In the genomic region with DNA sequence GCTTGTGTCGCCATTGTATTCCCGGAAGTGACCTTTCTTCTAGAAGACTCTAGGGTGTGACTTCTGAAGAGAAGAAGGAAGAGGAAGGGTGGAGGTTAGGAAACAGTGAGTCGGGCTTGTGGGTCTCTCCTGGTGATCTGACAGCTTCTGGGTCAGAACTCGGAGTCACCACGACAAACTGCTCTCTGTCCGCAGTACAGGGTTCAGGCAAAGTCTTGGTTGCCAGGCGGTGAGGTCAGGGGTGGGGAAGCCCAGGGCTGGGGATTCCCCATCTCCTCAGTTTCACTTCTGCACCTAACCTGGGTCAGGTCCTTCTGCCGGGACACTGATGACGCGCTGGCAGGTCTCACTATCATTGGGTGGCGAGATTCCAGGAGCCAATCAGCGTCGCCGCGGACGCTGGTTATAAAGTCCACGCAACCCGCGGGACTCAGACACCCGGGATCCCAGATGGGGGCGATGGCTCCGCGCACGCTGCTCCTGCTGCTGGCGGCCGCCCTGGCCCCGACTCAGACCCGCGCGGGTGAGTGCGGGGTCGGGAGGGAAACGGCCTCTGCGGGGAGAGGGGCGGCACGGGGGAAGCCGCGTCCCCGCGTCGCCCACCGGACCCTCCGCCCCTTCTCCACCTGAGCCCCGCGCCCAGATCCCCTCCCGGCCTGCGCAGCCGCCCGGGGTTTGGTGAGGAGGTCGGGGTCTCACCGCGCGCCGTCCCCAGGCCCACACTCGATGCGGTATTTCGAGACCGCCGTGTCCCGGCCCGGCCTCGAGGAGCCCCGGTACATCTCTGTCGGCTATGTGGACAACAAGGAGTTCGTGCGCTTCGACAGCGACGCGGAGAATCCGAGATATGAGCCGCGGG, we compare ENCODE assay signal across 8 mouse cellular contexts. TPM values are rescaled to one million over a fixed set of nuclear protein-coding genes. Genes with fewer than 3 reads are reported as not detected.
DNase-seq lines count a peak whose midpoint lies in the region; ATAC-seq and TF ChIP-seq lines count a peak whose summit lies in the region.

A gene (plus strand): TSS at position 67 of the 859 bp plus-strand sequence.

- DNase-seq in brain, embryonic 18.5 days (ENCODE audit: low read depth, low spot score), result peak; percentile 67
- DNase-seq in kidney, postnatal 10 days, result peak; percentile 99
- peak; percentile 100 for DNase-seq in natural killer cell, adult 2 months (ENCODE audit: low spot score in 2 of 2)

- no peak for TF ChIP-seq CTCF in C2C12 (IDR thresholded peaks at IDR 0.05; ENCODE audit: control insufficient read depth, insufficient read depth, insufficient read length)

- H3K4me1 ChIP-seq in heart, embryonic 13.5 days, result peaks cover 9% of the 10 kb centered on the region; the same call in 1 of the 2 replicates
- H3K4me1 ChIP-seq in liver, embryonic 12.5 days, result peaks cover 32% of the 10 kb centered on the region
- H3K4me1 ChIP-seq in stomach, embryonic 15.5 days, result peaks cover 5% of the 10 kb centered on the region; the same call in 1 of the 2 replicates

- no peaks in the 10 kb centered on the region for H3K36me3 ChIP-seq in C2C12 (ENCODE audit: control insufficient read depth, insufficient read depth)
- H3K36me3 ChIP-seq in heart, embryonic 13.5 days, result no peaks in the 10 kb centered on the region
- peaks cover 6% of the 10 kb centered on the region; the same call in 1 of the 2 replicates for H3K36me3 ChIP-seq in liver, embryonic 12.5 days
- no peaks in the 10 kb centered on the region for H3K36me3 ChIP-seq in stomach, embryonic 15.5 days

- H3K4me2 ChIP-seq in heart, embryonic 13.5 days, result peak within 1 kb of the TSS; percentile 100
- H3K4me2 ChIP-seq in liver, embryonic 12.5 days, result peak within 1 kb of the TSS; percentile 100
- peak within 1 kb of the TSS; percentile 99 for H3K4me2 ChIP-seq in stomach, embryonic 15.5 days

- WGBS in heart, embryonic 13.5 days, result 1% methylated on average over 73 of the region's 73 CpGs
- WGBS in liver, embryonic 12.5 days (ENCODE audit: insufficient replicate concordance), result under 1% methylated on average over 73 of the region's 73 CpGs
- 1% methylated on average over 70 of the region's 73 CpGs for WGBS in stomach, embryonic 15.5 days

- H3K9ac ChIP-seq in heart, embryonic 13.5 days, result peak within 1 kb of the TSS; percentile 80
- peak within 1 kb of the TSS; percentile 90 for H3K9ac ChIP-seq in liver, embryonic 12.5 days
- H3K9ac ChIP-seq in stomach, embryonic 15.5 days, result peak within 1 kb of the TSS; percentile 75

- H3ac ChIP-seq in C2C12 (ENCODE audit: control insufficient read depth, insufficient read length, low read depth), result peak within 1 kb of the TSS; percentile 48

- no peaks in the 10 kb centered on the region for H3K9me3 ChIP-seq in heart, embryonic 13.5 days
- H3K9me3 ChIP-seq in liver, embryonic 12.5 days (replicated peaks), result no peaks in the 10 kb centered on the region
- no peaks in the 10 kb centered on the region for H3K9me3 ChIP-seq in stomach, embryonic 15.5 days

- no peaks in the 10 kb centered on the region for H3K79me2 ChIP-seq in C2C12 (ENCODE audit: control insufficient read depth, insufficient read depth)

- ATAC-seq in erythroid progenitor cell, adult 5-6 weeks (replicated peaks; ENCODE audit: low FRiP score, poor library complexity, severe bottlenecking), result peak; percentile 94
- ATAC-seq in heart, embryonic 13.5 days (ENCODE audit: extremely low read depth, insufficient number of reproducible peaks, low FRiP score, low TSS enrichment), result peak; percentile 74; the same call in 1 of the 2 replicates
- peak; percentile 90 for ATAC-seq in liver, embryonic 12.5 days
- peak; percentile 87 for ATAC-seq in stomach, embryonic 15.5 days (ENCODE audit: insufficient read depth, low FRiP score, low read depth)

- H3K4me3 ChIP-seq in C2C12 (ENCODE audit: insufficient read depth, poor library complexity, severe bottlenecking), result peak within 1 kb of the TSS; percentile 23
- H3K4me3 ChIP-seq in heart, embryonic 13.5 days, result peak within 1 kb of the TSS; percentile 74
- peak within 1 kb of the TSS; percentile 84 for H3K4me3 ChIP-seq in liver, embryonic 12.5 days
- peak within 1 kb of the TSS; percentile 69 for H3K4me3 ChIP-seq in stomach, embryonic 15.5 days (replicated peaks)

- H3K79me3 ChIP-seq in C2C12 (ENCODE audit: low read depth), result no peaks in the 10 kb centered on the region

- no peak within 1 kb of the TSS for H3K27ac ChIP-seq in heart, embryonic 13.5 days (replicated peaks)
- H3K27ac ChIP-seq in liver, embryonic 12.5 days, result peak within 1 kb of the TSS; percentile 73
- H3K27ac ChIP-seq in stomach, embryonic 15.5 days, result no peak within 1 kb of the TSS

- no peaks in the 10 kb centered on the region for H3K27me3 ChIP-seq in C2C12 (ENCODE audit: control insufficient read depth, insufficient read depth, insufficient read length)
- H3K27me3 ChIP-seq in heart, embryonic 13.5 days (replicated peaks), result peaks cover 86% of the 10 kb centered on the region
- H3K27me3 ChIP-seq in liver, embryonic 12.5 days (replicated peaks), result peaks cover 18% of the 10 kb centered on the region
- 0 out of 2 replicates have a peak, but pooled peaks cover 3% of the 10 kb centered on the region for H3K27me3 ChIP-seq in stomach, embryonic 15.5 days (replicated peaks)

TF ChIP-seq in C2C12, 6 proteins besides CTCF, POLR2A, EP300 and RAD21:
- no peak for TF ChIP-seq MAX (IDR thresholded peaks at IDR 0.05)
- no peak for TF ChIP-seq MYOG (IDR thresholded peaks at IDR 0.05; ENCODE audit: control insufficient read depth, extremely low read depth, insufficient read length)
- TF ChIP-seq USF1 (IDR thresholded peaks at IDR 0.05; ENCODE audit: low read depth), result no peak
- no peak for TF ChIP-seq CEBPB (IDR thresholded peaks at IDR 0.05; ENCODE audit: low read depth)
- no peak for TF ChIP-seq FOSL1 (IDR thresholded peaks at IDR 0.05; ENCODE audit: insufficient read depth, low read length, poor library complexity, severe bottlenecking)
- no peak for TF ChIP-seq MYOD1 (IDR thresholded peaks at IDR 0.05; ENCODE audit: control insufficient read depth, insufficient read length, low read depth)

RNA-seq across cellular contexts. Expression of the gene that starts here (rescaled TPM):
- 23.5 TPM for polyA plus RNA-seq in C2C12 (2012; fragmentation: generic; extraction: Trizol)
- total RNA-seq in erythroid progenitor cell, adult 5-6 weeks (2015; ENCODE audit: low replicate concordance), result 147 and 160 TPM in 2 replicates
- total RNA-seq in erythroid progenitor cell, adult 5-6 weeks (2017; ENCODE audit: low replicate concordance), result 213 and 250 TPM in 2 replicates
- 43.4 and 48.6 TPM in 2 replicates for polyA plus RNA-seq in heart, embryonic 13.5 days (2015; fragmentation: Nextera tagmentation; extraction: Ambion mirVana)
- polyA plus RNA-seq in liver, embryonic 12.5 days (2016; fragmentation: Nextera tagmentation; extraction: Ambion mirVana), result 66.8 and 72.5 TPM in 2 replicates
- polyA plus RNA-seq in stomach, embryonic 15.5 days (2015; fragmentation: Nextera tagmentation; extraction: Ambion mirVana), result 135 and 148 TPM in 2 replicates

Comparison
In these comparisons a context has a peak if more than half of its experiments do, and no peak if none do; other contexts are left out.
1. H3K4me3 ChIP-seq: peak in every context shown above with its lines; median percentile 84 in liver, embryonic 12.5 days; 74 in heart, embryonic 13.5 days; 69 in stomach, embryonic 15.5 days; 23 in C2C12.